Mouse (Mus musculus) brain, embryonic 18.5 days (tissue): Measurements from ENCODE around the gene Zfp978.
"Not testable (repeated sequence)": the region's sequence is repeated elsewhere in the genome, so short reads cannot be mapped to it uniquely, and the experiment has no call there.

Experiments
- DNase-seq: peaks from one replicate; pipeline ENCODE4 v3.0.0-alpha.2; 2012; ENCODE audit warnings: low read depth, low spot score

Zfp978 gene

GRCm38 (mm10) chr4:147350541-147350940 is 10.6 kb upstream of the Zfp978 start:
- not testable (repeated sequence) for DNase-seq

- DNase-seq = not testable (repeated sequence)
These were observed 9.6 kb upstream of the Zfp978 start for GRCm38 (mm10) chr4:147351376-147351980.

GRCm38 (mm10) chr4:147353626-147354025 is 7.5 kb upstream of the Zfp978 start:
- DNase-seq = not testable (repeated sequence)

DNA sequence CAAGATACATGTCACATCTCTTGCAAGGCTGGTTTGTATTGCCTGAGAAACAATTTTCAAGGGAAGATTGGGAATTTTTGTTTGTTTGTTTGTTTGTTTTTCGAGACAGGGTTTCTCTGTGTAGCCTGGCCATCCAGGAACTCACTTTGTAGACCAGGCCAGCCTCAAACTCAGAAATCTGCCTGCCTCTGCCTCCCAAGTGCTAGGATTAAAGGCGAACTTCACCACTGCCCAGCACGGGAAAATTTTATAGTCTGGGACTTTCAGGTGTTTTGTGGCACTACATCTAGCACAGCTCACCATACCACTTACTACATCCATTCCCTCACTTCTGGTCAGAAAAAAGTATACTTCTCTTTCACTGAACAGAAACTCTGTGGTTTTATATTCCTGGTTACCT is 5.1 kb upstream of the Zfp978 start:
- not testable (repeated sequence) for DNase-seq

GRCm38 (mm10) chr4:147357195-147357594 is 3.9 kb upstream of the Zfp978 start:
- DNase-seq = not testable (repeated sequence)

GRCm38 (mm10) chr4:147361872-147362271 is 769 bp downstream of the Zfp978 start:
- not testable (repeated sequence) for DNase-seq

- DNase-seq = not testable (repeated sequence)
These were observed 8.5 kb downstream of the Zfp978 start for GRCm38 (mm10) chr4:147369564-147369963.

DNA sequence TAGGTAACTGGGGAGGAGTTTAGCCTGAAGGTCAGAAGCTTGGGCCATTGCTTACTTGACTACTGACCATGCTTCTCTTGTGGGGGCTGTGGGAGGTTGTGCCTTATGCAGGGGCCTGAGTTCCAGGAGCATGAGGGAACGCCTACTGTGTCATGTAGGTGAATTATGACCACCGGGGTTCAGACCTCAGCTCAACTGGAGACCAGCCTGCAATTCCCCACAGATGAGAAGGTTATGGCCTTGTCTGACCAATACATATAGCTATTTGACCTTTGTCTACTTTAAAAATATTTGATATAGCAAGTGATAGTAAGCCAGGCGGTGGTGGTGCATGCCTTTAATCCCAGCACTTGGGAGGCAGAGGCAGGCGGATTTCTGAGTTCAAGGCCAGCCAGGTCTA is 22.1 kb downstream of the Zfp978 start:
- not testable (repeated sequence) for DNase-seq

GRCm38 (mm10) chr4:147397201-147397600 is 36.1 kb downstream of the Zfp978 start:
- DNase-seq = not testable (repeated sequence)

- DNase-seq = not testable (repeated sequence)
These were observed 37.0 kb downstream of the Zfp978 start for GRCm38 (mm10) chr4:147397934-147398682.

GRCm38 (mm10) chr4:147398741-147399140 is 37.6 kb downstream of the Zfp978 start:
- DNase-seq = not testable (repeated sequence)

- not testable (repeated sequence) for DNase-seq
These were observed 38.4 kb downstream of the Zfp978 start for GRCm38 (mm10) chr4:147399505-147399904.

GRCm38 (mm10) chr4:147400031-147400847 is 39.1 kb downstream of the Zfp978 start:
- DNase-seq = not testable (repeated sequence)

DNA sequence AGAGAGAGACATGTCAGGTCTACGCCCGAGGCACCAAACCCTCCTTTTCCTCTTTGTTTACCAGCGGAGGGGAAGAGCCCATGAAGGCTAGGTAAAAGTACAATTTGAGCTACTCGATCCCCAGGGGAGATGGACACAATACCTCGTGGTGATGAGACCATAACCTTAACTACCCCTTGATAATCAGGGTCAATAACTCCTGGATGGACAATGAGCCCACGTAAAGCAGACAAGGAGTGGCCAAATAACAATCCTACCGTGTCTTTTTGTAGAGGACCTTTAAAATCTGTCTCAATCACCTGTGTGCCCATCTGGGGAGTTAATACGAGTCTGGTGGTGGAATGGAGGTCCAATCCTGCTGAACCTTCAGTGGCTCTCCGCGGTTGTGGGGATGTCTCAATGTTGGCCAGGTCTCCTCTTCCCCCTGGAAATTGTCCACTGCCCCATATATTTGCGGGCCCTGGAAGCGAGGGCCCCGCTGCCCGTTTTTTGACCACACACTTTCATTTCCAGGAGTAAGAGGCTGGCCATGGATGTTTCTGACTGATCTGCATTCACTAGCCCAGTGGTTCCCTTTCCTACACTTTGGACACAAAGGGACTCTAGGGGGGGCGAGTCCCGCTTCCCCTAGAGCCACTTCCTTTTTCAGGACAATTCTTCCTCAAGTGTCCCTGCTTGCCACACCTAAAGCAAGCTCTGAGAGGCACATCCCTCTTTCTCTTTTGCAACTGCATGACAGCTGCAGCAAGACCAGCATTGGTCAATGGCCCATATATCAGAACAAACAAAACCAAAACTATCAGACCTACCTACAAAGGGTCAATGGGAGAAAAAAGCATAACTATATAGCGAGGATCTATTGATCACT is 40.0 kb downstream of the Zfp978 start:
- not testable (repeated sequence) for DNase-seq

DNA sequence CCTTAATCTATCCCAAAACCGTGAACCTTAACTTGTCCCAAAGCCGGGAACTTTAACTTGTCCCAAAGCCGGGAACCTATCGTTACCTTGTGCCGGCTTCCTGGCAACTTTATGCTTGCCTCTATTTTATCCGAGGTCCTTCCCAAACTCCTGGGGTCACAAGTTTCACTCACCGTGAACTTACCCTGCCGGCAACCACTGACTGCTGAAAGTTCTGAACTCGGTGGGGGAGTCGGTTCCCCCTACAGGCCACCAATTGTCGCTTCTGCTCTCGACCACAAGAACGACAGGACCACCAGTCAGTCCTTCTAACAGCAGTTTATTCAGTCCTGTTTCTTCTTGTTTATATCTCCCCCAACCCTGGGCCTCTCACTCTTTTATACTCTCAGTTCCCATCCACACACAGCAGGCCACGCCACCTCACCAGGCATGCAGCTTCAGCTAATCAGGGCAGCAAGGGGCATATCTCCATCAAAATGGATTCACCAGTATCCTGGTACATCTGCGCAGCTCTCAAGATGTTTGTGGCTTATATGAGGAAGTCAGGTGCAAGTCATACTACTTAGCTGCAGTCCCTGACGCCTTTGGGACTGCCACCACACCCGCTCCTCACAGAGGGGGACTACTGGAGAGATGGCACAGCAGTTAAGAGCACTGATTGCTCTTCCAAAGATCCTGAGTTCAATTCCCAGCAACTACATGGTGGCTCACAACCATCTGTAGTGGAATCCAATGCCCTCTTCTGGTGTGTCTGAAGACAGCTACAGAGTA is 40.8 kb downstream of the Zfp978 start:
- DNase-seq = not testable (repeated sequence)

DNA sequence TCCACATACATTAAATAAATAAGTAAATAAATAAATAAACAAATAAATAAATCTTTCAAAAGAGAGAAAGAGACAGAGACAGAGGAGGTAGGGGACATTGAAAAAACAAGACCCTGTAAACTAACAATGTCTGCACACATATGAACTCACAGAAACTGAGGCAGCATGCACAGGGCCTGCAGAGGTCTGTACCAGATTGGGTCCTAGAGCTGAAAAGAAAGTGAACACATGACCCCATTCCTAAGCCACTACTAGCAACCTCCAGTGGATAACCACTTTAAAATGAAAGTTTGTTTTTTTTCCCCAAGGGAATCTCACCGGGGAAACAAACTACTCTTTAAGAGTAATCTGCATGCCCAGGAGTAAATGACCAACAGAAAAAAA is 41.4 kb downstream of the Zfp978 start:
- not testable (repeated sequence) for DNase-seq

- not testable (repeated sequence) for DNase-seq
These were observed 42.4 kb downstream of the Zfp978 start for GRCm38 (mm10) chr4:147403509-147403908.

- not testable (repeated sequence) for DNase-seq
These were observed 43.1 kb downstream of the Zfp978 start for GRCm38 (mm10) chr4:147403931-147404913.
